Mouse (Mus musculus) mouse trophoblast stem cell (cell line): ENCODE results near the gene Fcgr4.

Experiments used
- in situ Hi-C, 2 experiments: fragments of 300-500 bp; cut with MseI, MboI; formaldehyde crosslinking; loops; 2 replicates in 1 of 2; 3 replicates in 1 of 2; pipeline ENCODE4 v1.15.1; 2025

The Fcgr4 gene

GRCm38 (mm10) chr1:171006905-171007304 lies 11.8 kb upstream of the Fcgr4 start:
- in situ Hi-C loops, result no loop called here

DNA sequence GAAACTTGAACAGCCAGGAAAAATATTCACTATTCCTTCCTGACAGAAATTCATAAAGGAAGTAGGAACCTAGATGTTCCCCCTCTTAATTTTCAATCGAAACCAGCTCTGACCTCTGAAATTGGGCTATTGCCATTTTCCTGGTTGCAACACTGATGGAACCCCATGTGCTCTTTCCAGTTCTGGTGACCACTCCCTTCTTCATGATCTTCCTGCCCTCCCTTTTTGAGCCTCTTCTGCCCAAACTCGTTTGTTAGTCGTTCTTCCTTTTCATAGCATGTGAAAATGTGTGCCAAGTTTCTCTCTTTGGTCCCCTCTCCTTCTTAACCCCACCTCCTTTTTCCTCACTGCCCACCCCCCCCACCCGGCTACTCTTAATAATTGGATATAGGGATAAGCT lies 7.0 kb upstream of the Fcgr4 start:
- in situ Hi-C loops, result no loop called here

- in situ Hi-C loops, result no loop called here
Measured at GRCm38 (mm10) chr1:171016676-171017356, 1.9 kb upstream of the Fcgr4 start.

GRCm38 (mm10) chr1:171017468-171018158 lies 1.1 kb upstream of the Fcgr4 start:
- in situ Hi-C loops, result no loop called here

DNA sequence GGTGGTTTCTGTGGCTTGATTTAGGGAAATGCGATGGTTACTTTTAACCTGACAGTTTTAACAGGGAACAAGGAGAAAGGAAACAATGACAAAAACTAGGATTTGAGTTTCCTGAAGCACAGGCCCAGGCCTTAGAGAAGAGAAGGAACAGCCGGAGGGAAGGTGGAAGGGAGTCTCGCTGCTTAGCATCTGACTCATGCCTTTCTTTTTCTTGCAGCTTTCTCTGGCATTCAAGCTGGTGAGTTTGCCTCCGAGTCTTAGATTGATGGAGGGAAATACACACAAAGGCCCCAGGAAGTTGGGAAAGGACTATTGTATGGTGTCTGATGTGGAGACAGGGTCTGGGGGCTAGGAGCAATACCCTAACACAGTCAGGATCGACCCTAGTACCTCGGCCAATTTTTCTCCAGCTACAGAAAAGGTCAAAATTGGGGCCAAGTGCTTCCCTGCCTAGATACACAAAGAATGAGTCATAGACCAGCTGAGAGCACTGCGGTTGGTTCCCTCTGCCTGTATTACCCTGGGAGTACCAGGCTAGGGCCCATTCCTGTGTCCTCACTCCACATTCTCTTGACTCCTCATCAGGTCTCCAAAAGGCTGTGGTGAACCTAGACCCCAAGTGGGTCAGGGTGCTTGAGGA lies 711 bp downstream of the Fcgr4 start:
- in situ Hi-C loops, result no loop called here

- in situ Hi-C loops, result no loop called here
Measured at GRCm38 (mm10) chr1:171031752-171032151, 13.0 kb downstream of the Fcgr4 start.

DNA sequence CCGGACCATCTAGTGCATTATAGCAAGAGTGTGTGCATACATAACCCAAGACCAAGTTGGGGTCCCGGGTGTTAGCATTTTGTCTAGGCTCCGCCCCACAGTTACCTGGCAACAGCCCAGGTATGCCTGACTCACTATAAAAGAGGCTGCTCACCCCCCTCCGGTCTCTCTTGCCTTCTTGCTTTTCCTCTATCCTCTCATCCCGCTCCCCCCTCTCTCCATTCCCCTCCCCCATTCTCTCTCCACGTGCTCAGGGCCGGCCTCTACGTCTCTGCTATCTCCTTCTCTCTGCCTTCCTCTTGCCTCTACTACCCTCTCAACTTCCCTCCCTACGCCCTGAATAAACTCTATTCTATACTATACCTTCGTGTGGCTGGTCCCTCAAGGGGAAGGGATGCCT lies 14.0 kb downstream of the Fcgr4 start:
- in situ Hi-C loops, result no loop called here

GRCm38 (mm10) chr1:171033196-171033595 lies 14.5 kb downstream of the Fcgr4 start:
- in situ Hi-C loops, result no loop called here

GRCm38 (mm10) chr1:171033756-171034155 lies 15.0 kb downstream of the Fcgr4 start:
- in situ Hi-C loops, result no loop called here

GRCm38 (mm10) chr1:171034201-171034600 lies 15.5 kb downstream of the Fcgr4 start:
- in situ Hi-C loops, result no loop called here

GRCm38 (mm10) chr1:171035611-171036010 lies 16.9 kb downstream of the Fcgr4 start:
- in situ Hi-C loops, result loop anchor here in 1 of 2 experiments (5.0 kb wide), 1 partner anchor 67 kb away; no protein-coding TSS in a partner anchor

DNA sequence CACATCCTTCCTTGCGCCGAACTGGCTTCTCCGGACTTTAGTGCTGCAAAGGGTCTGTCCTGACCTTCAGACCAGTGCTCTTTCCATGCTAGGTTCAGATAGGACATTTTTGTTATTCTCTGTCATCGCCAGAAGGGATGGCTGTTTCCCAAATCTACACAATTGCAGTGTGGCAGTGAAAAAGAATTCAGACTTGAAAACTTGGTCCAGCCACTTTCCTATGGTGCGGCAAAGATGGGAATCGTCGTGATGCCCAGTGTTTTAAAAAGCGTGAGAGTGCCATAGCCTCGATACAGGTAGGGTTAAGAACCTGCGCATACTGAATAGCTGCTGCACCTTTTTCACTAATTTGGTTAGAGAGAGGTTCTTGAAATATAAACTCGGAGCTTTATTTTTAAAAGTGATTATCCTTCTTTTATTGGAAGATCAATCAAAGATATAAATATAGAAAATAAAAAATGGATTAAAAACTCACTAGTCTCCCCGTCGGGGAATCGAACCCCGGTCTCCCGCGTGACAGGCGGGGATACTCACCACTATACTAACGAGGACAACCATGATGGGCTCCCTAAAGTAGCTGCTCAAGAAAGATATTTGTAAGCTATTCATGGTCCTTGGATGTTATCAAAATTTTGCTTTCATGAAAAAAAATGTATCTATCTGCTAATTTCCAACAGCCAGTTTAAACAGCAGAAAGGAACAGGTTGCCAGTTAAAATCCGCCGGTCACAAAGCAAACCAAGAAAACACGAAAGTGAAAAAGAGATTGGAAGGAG lies 18.0 kb downstream of the Fcgr4 start:
- in situ Hi-C loops, result loop anchor here in 1 of 2 experiments (5.0 kb wide), 1 partner anchor 66 kb away; no protein-coding TSS in a partner anchor

DNA sequence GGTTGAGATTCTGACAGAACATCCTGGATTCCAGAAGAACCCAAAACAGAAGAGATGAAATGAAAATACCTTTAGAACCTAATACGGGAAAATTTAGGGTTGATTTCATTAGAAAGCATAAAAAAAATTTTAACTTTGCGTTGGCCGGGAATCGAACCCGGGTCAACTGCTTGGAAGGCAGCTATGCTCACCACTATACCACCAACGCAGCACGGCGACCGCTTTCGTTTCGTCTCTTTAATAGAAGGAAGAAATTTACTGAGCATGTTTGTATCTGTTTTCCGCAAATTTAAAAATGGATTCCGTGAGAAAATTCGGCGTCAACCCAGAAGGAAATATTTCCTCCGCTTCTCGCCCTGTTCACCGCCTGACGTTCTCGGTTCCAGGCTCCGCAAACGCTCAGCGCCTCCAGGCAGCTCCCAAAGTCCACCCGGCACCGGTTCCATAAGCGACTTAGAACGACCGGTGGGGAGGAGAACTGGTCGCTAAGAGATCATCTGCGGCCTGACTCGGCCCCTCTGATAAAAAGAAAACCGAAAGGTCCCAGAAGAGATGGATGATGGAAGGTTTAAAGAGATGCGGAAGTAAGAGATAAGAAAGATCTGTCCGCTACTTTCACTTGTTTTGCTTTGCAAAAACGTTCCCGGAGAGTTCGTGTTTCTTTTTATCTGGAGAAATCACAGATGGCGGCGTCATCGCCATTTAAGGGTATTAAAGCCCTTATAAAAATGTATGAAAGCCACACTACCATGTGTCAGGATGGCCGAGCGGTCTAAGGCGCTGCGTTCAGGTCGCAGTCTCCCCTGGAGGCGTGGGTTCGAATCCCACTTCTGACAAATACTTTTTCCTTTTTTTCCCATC lies 19.4 kb downstream of the Fcgr4 start:
- in situ Hi-C loops, result loop anchor here in 1 of 2 experiments (5.0 kb wide), 1 partner anchor 64 kb away; no protein-coding TSS in a partner anchor

DNA sequence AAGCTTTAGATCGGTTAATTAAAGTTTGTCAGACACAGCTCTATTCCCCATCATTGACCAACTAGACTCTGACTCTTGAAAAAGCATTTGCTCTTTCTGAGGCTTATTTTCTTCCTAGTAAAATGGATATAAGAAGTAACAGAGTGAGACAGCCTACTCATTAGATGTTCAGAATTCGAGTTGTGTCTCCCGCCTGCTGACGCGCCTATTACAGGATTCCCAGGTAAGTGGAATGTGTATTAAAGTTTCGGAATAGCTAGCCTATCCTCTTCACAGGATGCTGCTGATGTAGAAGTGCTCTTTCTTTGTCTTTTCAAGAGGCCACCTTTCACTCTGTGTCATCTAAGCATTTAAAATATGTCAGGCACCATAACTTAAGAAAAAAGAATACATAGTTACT lies 20.4 kb downstream of the Fcgr4 start:
- in situ Hi-C loops, result loop anchor here in 1 of 2 experiments (5.0 kb wide), 1 partner anchor 63 kb away; no protein-coding TSS in a partner anchor

DNA sequence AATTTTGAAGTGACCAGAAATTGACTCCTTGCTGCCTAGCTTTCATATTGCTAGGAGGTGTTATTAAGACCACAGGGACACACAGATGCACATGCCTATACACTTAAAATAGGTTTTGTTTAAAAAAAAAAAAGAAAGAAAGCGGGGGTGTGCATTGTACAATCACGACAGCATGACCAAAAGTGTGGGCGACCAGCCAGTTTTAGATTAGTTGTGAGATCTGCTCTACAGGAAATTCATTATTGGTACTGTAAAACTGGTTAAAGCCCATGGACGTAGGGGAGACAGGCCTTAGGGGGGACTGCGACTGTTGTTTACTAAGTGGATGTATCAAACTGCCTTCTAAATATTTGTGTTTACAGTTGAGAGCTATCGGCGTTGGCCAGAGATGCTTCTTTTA lies 21.2 kb downstream of the Fcgr4 start:
- in situ Hi-C loops, result loop anchor here in 1 of 2 experiments (5.0 kb wide), 1 partner anchor 62 kb away; no protein-coding TSS in a partner anchor

DNA sequence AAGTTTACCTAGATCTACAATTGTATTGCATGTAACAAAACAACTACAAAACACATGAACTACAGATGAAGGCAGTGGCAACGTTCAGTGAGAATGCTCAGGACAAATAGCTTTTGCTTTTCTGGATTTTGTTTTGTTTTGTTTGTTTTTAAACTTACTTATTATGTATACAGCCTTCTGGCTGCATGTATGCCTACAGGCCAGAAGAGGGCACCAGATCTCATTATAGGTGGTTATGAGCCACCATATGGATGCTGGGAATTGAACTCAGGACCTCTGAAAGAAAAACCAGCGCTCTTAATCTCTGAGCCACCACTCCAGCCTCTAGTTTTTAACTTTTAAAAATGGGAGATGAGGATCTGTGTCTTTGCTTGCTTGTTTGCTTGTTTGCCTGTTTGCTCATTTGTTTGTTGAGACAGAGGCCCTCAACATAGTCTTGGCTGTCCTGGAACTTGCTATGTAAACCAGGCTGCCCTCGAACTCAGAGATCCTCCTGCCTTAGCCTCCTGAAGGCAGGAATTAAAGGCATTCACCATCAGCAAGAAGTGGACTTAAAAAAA lies 25.0 kb downstream of the Fcgr4 start:
- in situ Hi-C loops, result no loop called here

DNA sequence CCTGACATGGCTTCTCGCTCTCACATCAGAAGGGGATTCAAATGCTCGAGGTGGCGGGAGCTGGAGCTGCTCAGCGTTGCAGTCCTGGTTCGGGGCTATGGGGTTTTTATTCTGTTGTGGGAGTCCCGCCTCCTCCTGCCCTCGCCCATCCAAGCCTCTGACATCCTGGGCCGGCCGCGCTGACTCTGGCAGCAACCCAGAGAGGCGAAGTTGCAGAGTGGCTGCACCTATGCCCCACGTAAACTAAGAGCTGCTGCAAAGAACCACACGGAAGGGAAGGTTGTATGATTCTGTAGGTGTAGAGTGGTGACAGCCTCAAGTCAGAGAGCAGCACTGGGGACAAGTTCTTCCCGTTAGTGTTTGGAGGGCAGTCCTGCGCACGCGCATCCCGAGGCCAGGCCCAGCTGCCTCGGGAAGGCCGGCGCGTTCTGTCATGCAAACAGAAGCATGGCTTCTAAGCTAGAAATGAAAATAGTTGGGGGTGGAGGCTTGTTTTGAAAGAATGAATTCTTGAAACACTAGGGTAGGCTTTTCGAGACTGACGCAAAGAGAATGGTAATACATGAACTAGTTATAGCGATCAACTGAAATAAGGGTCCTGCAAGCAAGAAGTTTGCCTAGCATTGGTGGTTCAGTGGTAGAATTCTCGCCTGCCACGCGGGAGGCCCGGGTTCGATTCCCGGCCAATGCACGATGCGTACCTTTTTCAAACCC lies 25.8 kb downstream of the Fcgr4 start:
- in situ Hi-C loops, result no loop called here

- in situ Hi-C loops, result no loop called here
Measured at GRCm38 (mm10) chr1:171045079-171045465, 26.4 kb downstream of the Fcgr4 start.

- in situ Hi-C loops, result no loop called here
Measured at GRCm38 (mm10) chr1:171046501-171046900, 27.8 kb downstream of the Fcgr4 start.

DNA sequence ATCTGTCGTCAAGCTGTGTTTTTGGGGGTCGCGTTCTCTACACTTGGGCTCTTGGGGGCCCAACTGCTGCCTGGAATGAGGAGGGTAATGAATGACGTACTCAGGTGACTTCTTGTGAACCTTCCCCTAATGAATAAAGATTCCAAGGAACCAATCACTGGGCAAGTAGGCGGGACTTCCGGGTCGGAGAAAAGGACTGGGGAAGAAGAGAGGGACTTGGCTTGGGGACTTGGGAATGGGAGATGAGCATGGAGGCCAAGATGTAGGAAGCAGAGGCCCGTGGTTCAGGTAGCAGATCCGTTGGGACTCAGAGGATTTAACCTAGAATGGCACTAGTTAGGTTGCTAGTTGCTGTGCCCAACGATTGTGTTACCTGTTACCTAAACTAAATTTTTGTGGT lies 30.5 kb downstream of the Fcgr4 start:
- in situ Hi-C loops, result no loop called here
